Mouse (Mus musculus) ES-Bruce4 (cell line): Measurements from ENCODE around the gene Kctd10. TPM values are rescaled to one million over a fixed set of nuclear protein-coding genes. Genes with fewer than 3 reads are reported as not detected.

ENCODE experiments used
- H3K27ac ChIP-seq: 2 replicates; pipeline ENCODE4 v1.5.1; 2012; ENCODE audit warnings: low read length, inconsistent platforms; ENCODE audit not compliant: insufficient read depth
- H3K27me3 ChIP-seq: 2 replicates; pipeline ENCODE4 v1.6.1; 2012; ENCODE audit warnings: mild to moderate bottlenecking, low read length, inconsistent platforms; ENCODE audit not compliant: control insufficient read depth, poor library complexity, insufficient read depth, severe bottlenecking
- H3K36me3 ChIP-seq: 2 replicates; pipeline ENCODE4 v1.6.1; 2012; ENCODE audit warnings: inconsistent platforms, mild to moderate bottlenecking, low read length, moderate library complexity; ENCODE audit not compliant: control insufficient read depth, poor library complexity, insufficient read depth, severe bottlenecking
- H3K4me1 ChIP-seq: one replicate; pipeline ENCODE4 v1.8.1; 2011; ENCODE audit warnings: low read length; ENCODE audit not compliant: control insufficient read depth, insufficient read depth
- H3K4me3 ChIP-seq: 2 replicates; pipeline ENCODE4 v1.5.1; 2011; ENCODE audit warnings: low read depth, mild to moderate bottlenecking, low read length
- H3K9ac ChIP-seq: 2 replicates; pipeline ENCODE4 v1.6.1; 2012; ENCODE audit warnings: low read depth, mild to moderate bottlenecking, inconsistent platforms; ENCODE audit not compliant: poor library complexity, severe bottlenecking
- H3K9me3 ChIP-seq: replicated peaks from 2 replicates; pipeline ENCODE4 v1.6.1; 2012; ENCODE audit warnings: mild to moderate bottlenecking, low read length, inconsistent platforms; ENCODE audit not compliant: control insufficient read depth, poor library complexity, insufficient read depth, severe bottlenecking
- CTCF ChIP-seq: IDR thresholded peaks from one replicate; pipeline ENCODE4 v1.8.1; 2011; ENCODE audit warnings: low read depth, low read length
- EP300 ChIP-seq: IDR thresholded peaks from 2 replicates; pipeline ENCODE4 v1.6.1; 2011; ENCODE audit warnings: low read depth, low read length; ENCODE audit not compliant: insufficient read depth
- POLR2A ChIP-seq: IDR thresholded peaks from one replicate; pipeline ENCODE4 v1.8.1; 2011; ENCODE audit warnings: low read length; ENCODE audit not compliant: insufficient read depth
- polyA plus RNA-seq: library from polyadenylated mRNA; stranded (reverse); fragments of >200 nt; gene quantifications from 2 replicates; pipeline ENCODE4 v1.2.4, GENCODE M21; 2011; ENCODE audit warnings: low read depth; ENCODE audit not compliant: missing spikeins, insufficient read depth, insufficient read length

The Kctd10 gene
- polyA plus RNA-seq, 1 experiment, result 60.4 TPM

GRCm38 (mm10) chr5:114359586-114359985 is 20.7 kb downstream of the Kctd10 start:
- no peaks in the 10 kb centered on the region for H3K27me3 ChIP-seq
- H3K27ac ChIP-seq, result no peak overlapping the region
- no peaks in the 10 kb centered on the region for H3K36me3 ChIP-seq
- peaks cover 3% of the 10 kb centered on the region for H3K4me1 ChIP-seq
- no peak overlapping the region for H3K9ac ChIP-seq
- no peak overlapping the region for H3K4me3 ChIP-seq
- TF ChIP-seq EP300 (no peak), POLR2A (no peak), CTCF (no peak)
- no peaks in the 10 kb centered on the region for H3K9me3 ChIP-seq

DNA sequence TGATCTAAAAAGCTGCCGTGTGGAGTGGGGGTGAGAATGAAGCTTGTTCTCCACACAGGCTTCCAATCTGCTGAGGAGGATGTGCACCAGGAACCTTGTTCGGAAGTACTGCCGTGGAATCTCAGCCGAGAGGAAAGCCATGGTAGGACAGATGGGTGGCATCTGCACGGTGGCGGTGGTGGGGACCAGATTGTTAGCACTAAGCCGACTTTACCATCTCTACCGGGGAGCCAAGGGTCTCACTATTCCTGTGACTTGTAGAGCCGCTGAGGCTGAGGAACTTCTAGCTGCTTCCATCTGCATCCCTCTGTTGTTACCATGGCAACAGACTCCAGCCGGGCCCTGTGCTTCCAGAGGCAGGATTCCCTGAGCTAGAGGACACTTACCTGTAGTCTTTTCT is 21.5 kb downstream of the Kctd10 start:
- no peak for TF ChIP-seq POLR2A
- no peak for TF ChIP-seq CTCF
- TF ChIP-seq EP300, result no peak
- Histone ChIP-seq H3K27me3 (no peaks in the 10 kb centered on the region), H3K4me1 (peaks cover 3% of the 10 kb centered on the region), H3K27ac (no peak overlapping the region), H3K9me3 (no peaks in the 10 kb centered on the region), H3K4me3 (no peak overlapping the region), H3K36me3 (no peaks in the 10 kb centered on the region), H3K9ac (no peak overlapping the region)

DNA sequence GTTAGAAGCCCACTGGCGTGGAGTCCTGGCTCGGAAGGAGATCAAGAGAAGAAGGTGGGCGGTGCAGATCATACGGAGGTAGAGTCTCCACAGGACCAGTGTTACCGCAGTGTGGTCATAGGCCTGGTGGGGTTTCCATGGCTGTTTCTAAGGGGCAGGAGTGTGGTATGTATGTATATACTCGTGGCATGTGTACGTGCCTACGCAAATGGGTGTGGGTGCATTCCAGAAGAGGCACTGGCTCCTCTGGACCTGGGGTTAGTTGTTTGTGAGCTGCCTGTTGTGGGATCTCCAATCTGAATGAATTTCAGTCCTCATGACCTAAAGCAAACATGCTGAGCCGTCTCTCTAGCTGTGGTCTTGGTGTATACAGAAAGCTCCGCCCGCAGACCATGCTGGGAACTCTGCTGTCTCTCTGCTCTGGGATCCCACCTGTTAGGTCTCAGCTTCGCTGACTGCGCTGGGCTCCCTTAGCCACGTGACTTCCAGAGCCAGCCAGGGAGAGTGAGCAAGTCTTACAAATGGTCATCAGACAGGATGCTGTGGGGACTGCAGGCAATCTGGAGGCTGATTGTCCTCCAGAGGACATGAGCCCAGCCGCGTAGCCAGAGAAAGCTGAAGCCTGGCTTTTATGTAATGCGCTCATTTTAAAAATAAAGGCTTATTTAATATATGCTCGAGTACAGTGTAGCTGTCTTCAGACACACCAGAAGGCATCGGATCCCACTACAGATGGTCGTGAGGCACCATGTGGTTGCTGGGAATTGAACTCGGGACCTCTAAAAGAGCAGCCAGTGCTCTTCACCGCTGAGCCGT is 23.2 kb downstream of the Kctd10 start:
- 0 out of 2 replicates have a peak, but pooled peaks have one; percentile 6 for TF ChIP-seq EP300
- TF ChIP-seq POLR2A, result no peak
- Histone ChIP-seq H3K9ac (no peak overlapping the region), H3K9me3 (no peaks in the 10 kb centered on the region)

DNA sequence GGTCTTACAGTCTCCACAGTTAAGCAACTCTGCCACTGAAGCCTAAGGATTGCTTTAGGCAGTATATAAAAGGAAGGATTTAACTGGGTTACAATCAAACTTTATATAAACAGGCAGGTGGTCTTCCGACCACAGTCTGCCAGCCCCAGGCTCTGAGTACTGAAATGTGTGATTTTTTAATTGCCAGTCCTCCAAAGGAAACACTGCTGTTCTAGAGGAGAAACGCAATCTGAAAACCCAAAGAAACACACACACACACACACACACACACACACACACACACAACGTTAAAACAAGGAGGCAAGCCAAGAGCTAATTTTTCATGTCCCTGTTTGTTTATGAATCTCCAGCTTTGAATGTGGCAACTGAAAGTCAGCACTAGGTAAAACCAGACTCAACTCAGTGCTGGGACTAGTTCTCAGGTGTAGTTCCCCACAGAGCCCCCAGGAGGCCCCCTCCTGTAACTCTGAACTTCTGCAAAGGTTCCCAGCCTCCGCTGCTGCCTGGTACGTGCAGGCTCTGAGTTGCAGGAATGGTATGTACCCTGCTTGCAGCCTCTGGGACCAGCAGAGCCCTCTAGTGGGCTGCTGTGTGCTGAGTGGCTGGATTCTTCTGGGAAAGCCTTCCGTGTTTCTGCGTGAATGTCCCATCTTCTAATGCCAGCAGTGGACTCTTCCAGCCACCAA is 23.9 kb downstream of the Kctd10 start:
- H3K9ac ChIP-seq, result no peak overlapping the region
- H3K4me3 ChIP-seq, result peak overlapping the region; percentile 37
- H3K27me3 ChIP-seq, result no peaks in the 10 kb centered on the region
- H3K4me1 ChIP-seq, result no peaks in the 10 kb centered on the region
- H3K36me3 ChIP-seq, result no peaks in the 10 kb centered on the region
- TF ChIP-seq EP300 (no peak), CTCF (peak; percentile 65), POLR2A (no peak)
- no peak overlapping the region for H3K27ac ChIP-seq
- no peaks in the 10 kb centered on the region for H3K9me3 ChIP-seq

More for the DNA sequence above, 23.2 kb downstream of the Kctd10 start:
- Histone ChIP-seq H3K27ac (no peak overlapping the region), H3K4me1 (peaks cover under 1% of the 10 kb centered on the region), H3K27me3 (no peaks in the 10 kb centered on the region), H3K4me3 (peak overlapping the region; percentile 37), H3K36me3 (no peaks in the 10 kb centered on the region)

DNA sequence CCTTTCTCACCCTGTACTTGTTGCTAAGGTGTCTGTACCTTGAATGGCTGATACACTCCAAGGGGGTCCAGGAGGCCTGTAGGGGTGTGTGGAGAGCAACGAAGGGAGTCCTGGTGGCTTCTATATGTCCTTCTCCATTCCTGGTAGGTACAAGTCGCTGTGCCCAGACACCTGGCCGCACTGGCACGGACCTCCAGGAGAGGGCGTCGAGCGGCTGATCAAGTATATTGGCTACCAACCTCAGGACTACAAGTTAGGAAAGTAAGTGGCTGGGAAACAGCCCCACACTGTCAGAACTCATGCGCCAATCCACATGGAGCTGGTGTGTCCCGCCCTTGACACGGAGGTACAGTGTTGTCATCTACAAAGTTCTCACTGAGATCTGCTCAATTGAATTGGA is 28.8 kb downstream of the Kctd10 start:
- H3K9me3 ChIP-seq, result no peaks in the 10 kb centered on the region
- H3K4me1 ChIP-seq, result no peaks in the 10 kb centered on the region
- TF ChIP-seq CTCF, result peak; percentile 66
- TF ChIP-seq EP300, result no peak
- TF ChIP-seq POLR2A, result no peak
- no peaks in the 10 kb centered on the region for H3K36me3 ChIP-seq
- no peaks in the 10 kb centered on the region for H3K27me3 ChIP-seq
- H3K4me3 ChIP-seq, result no peak overlapping the region
- H3K9ac ChIP-seq, result no peak overlapping the region
- H3K27ac ChIP-seq, result no peak overlapping the region

DNA sequence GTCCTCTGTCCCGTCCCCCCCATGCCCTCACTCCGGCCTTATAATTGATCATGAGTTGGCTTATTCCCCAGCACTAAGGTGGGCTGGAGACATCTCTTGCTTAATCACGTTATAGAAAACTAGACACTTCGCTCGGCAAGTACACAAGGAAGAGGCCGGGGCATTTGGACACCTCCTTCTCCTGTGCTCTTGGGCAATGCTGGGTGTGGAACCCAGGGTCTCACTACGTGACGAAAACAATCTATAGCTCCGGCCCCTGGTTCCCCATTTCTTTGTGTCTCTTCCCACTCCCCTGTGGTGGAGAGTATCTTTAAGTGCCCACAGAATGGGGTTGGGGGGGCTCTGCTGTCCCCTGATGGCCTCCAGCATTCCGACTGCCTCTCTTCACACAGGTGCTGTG is 33.3 kb downstream of the Kctd10 start:
- TF ChIP-seq POLR2A (no peak), EP300 (no peak), CTCF (no peak)
- Histone ChIP-seq H3K4me3 (no peak overlapping the region), H3K4me1 (no peaks in the 10 kb centered on the region), H3K36me3 (no peaks in the 10 kb centered on the region), H3K9me3 (no peaks in the 10 kb centered on the region), H3K27ac (no peak overlapping the region), H3K9ac (no peak overlapping the region), H3K27me3 (no peaks in the 10 kb centered on the region)
